Mouse (Mus musculus) limb, embryonic 11.5 days (tissue): ENCODE measurements around the gene Mmd. TPM values are rescaled to one million over a fixed set of nuclear protein-coding genes. Genes with fewer than 3 reads are reported as not detected.

Source experiments
- ATAC-seq: fragments of 200-750 bp; cut with Nextera tagmentation; 2 replicates; pipeline ENCODE4 v1.8.0; 2017; ENCODE audit warnings: low read depth; ENCODE audit not compliant: insufficient number of reproducible peaks, low FRiP score, low TSS enrichment
- DNase-seq: peaks from one replicate; pipeline ENCODE4 v3.0.0-alpha.2; 2015; ENCODE audit warnings: low spot score
- H3K27ac ChIP-seq: fragments of 300-500 bp; sonication (generic); replicated peaks from 2 replicates; pipeline ENCODE4 v1.5.1; 2014; ENCODE audit warnings: low read depth, mild to moderate bottlenecking, low read length
- H3K27me3 ChIP-seq: fragments of 300-500 bp; sonication (generic); 2 replicates; pipeline ENCODE4 v1.6.1; 2014; ENCODE audit warnings: mild to moderate bottlenecking, low read length, mixed read lengths; ENCODE audit not compliant: control insufficient read depth, insufficient read depth
- H3K36me3 ChIP-seq: fragments of 300-500 bp; sonication (generic); 2 replicates; pipeline ENCODE4 v1.6.1; 2014; ENCODE audit warnings: mild to moderate bottlenecking, low read length, moderate library complexity, mixed read lengths; ENCODE audit not compliant: control insufficient read depth, insufficient read depth
- H3K4me1 ChIP-seq: fragments of 300-500 bp; sonication (generic); 2 replicates; pipeline ENCODE4 v1.6.1; 2014; ENCODE audit warnings: low read length, mixed read lengths; ENCODE audit not compliant: control insufficient read depth, insufficient read depth
- H3K4me2 ChIP-seq: fragments of 300-500 bp; sonication (generic); 2 replicates; pipeline ENCODE4 v1.6.1; 2014; ENCODE audit warnings: low read depth, mild to moderate bottlenecking, moderate library complexity; ENCODE audit not compliant: severe bottlenecking
- H3K4me3 ChIP-seq: fragments of 300-500 bp; sonication (generic); 2 replicates; pipeline ENCODE4 v1.5.1; 2014; ENCODE audit warnings: low read depth, low read length
- H3K9ac ChIP-seq: fragments of 300-500 bp; sonication (generic); 2 replicates; pipeline ENCODE4 v1.6.1; 2014; ENCODE audit warnings: mild to moderate bottlenecking, low read length
- H3K9me3 ChIP-seq: fragments of 300-500 bp; sonication (generic); 2 replicates; pipeline ENCODE4 v1.6.1; 2016; ENCODE audit warnings: low read length; ENCODE audit not compliant: control insufficient read depth
- WGBS: fragments of 180-500 bp; shearing (Covaris S2); extraction: QIAGEN DNeasy Blood & Tissue Kit; methylation state at CpG from one replicate; pipeline ENCODE4 v1.1.7; 2014; 5-methylcytosine and 5-hydroxymethylcytosine counted together
- polyA plus RNA-seq: library from polyadenylated mRNA; unstranded; fragments of >200 nt; fragmentation: Nextera tagmentation; extraction: Ambion mirVana; gene quantifications from 2 replicates; pipeline ENCODE4 v1.2.1, GENCODE M21; 2014

Mmd gene
- polyA plus RNA-seq, 1 experiment from 2014 or later, result 36.1 TPM

DNA sequence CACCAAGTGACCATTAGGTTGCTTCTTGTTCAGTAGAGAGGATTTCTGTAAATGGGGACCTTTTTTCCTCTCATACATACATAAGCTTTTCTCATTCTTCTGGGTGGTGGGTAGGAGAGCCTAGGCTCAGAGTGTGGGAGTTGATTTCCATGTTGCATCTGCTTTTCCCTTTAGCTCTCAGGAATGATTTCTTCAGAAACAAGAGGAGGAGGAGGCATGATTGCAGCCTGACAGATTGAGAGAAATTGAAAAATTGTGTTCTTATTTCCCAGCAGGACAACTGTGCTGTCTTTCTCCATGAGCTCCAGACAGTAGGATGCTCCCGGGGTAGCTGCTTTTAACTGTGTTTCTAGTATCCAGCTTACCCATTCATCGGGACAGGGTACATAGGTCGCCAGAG, 5.3 kb downstream of the Mmd start:
- no peak overlapping the region for H3K27ac ChIP-seq
- 90% methylated on average over 3 of the region's 3 CpGs for WGBS

DNA sequence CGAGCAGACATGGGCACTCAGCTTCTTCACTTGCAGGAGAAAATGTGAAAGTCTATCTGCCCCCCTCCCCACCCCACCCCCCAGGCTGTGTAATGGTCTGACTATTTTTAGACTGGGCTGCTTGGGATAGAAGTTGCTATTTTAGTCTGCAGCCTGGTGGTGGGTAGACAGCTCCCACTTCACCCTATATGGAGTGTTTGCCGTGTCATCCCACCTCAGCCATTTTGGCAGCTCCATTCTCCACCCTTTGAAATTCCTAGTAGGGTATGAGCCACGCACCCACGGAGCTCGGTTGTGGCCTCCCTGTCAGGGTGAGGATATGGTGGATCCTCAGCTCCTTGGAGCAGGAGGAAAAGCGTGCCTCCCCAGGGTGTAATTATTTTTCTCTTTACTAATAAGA, 6.4 kb downstream of the Mmd start:
- H3K9ac ChIP-seq, result no peak overlapping the region
- ATAC-seq, result no peak
- H3K4me1 ChIP-seq, result no peaks in the 10 kb centered on the region
- peaks cover 2% of the 10 kb centered on the region; the same call in 1 of the 2 replicates for H3K36me3 ChIP-seq
- H3K4me2 ChIP-seq, result no peak overlapping the region
- 83% methylated on average over 6 of the region's 6 CpGs for WGBS
- no peak for DNase-seq
- H3K4me3 ChIP-seq, result no peak overlapping the region
- H3K27ac ChIP-seq, result no peak overlapping the region
- no peaks in the 10 kb centered on the region for H3K9me3 ChIP-seq
- H3K27me3 ChIP-seq, result no peaks in the 10 kb centered on the region

More for the DNA sequence above, 5.3 kb downstream of the Mmd start:
- no peak overlapping the region for H3K4me2 ChIP-seq
- DNase-seq (no peak), ATAC-seq (no peak)
- H3K9me3 ChIP-seq, result no peaks in the 10 kb centered on the region
- no peak overlapping the region for H3K4me3 ChIP-seq
- no peak overlapping the region for H3K9ac ChIP-seq
- H3K27me3 ChIP-seq, result no peaks in the 10 kb centered on the region
- no peaks in the 10 kb centered on the region for H3K36me3 ChIP-seq
- no peaks in the 10 kb centered on the region for H3K4me1 ChIP-seq

DNA sequence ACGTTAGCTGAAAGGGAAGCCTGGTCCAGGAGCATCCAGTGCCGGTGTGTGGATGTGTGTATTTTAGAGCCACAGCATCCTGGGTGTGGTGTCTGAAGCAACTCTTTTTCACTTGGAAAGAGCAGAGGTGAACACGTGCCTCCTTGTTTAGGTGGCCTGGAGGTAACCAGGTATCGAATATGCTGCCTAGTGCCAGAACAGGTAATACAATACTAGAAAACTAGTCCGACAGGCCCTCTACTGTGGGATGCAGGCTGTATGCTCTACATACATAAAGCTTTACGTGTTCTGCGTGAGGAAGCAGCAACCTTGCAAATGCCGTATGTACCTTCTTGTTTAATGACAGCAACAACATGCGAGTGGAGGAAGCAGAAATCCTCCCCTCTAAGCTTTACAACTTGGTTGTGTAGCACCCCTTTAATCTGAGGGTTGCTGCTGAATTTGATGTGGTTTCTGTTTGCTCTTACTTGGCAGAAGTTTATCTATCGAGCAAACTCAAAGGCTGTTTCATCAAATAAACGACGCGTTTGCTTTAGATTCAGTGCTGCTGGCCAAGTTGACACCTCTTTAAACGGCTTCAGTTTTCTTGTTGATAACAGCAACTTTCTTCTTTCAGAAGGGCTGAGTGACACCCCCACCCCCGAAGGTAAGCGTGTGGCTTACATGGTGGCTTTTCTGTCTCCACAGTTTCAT, 7.7 kb downstream of the Mmd start:
- DNase-seq, result no peak
- Histone ChIP-seq H3K9ac (no peak overlapping the region), H3K4me2 (no peak overlapping the region), H3K27ac (no peak overlapping the region), H3K4me1 (no peaks in the 10 kb centered on the region), H3K36me3 (peaks cover 3% of the 10 kb centered on the region; the same call in 1 of the 2 replicates), H3K4me3 (no peak overlapping the region), H3K27me3 (no peaks in the 10 kb centered on the region), H3K9me3 (no peaks in the 10 kb centered on the region)
- no peak for ATAC-seq
- 82% methylated on average over 16 of the region's 16 CpGs for WGBS

DNA sequence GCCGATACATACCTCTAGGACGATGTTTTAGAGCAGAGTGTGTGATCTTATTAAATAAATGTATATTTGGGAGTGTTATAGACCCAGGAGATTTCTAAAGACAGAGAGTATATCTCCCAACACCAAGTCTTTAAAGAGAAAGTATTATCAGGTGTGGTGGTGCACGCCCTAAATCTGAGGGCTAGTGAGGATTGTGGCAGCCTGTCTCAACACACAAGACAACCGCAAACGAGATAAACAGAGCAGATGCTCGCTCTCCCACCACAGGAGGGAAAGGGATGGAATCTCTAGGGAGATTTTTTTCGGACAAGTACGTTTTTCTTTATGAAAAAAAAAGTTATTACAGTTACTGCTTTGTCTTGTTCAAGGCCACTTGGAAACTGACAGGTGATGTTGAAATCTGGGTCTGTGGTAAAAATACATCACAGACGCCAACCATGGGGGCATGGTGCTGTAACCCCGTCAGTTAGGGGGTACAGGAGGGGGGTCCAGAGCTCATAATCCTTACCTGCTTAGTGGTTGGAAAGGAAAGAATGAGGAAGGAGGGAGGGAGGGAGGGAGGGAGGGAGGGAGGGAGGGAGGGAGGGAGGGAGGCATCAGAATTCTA, 9.2 kb downstream of the Mmd start:
- Histone ChIP-seq H3K9ac (no peak overlapping the region), H3K27me3 (no peaks in the 10 kb centered on the region), H3K4me1 (no peaks in the 10 kb centered on the region), H3K27ac (no peak overlapping the region), H3K9me3 (no peaks in the 10 kb centered on the region), H3K4me2 (no peak overlapping the region), H3K4me3 (no peak overlapping the region), H3K36me3 (peaks cover 6% of the 10 kb centered on the region; the same call in 1 of the 2 replicates)
- DNase-seq (no peak), ATAC-seq (no peak)
- 87% methylated on average over 10 of the region's 10 CpGs for WGBS

DNA sequence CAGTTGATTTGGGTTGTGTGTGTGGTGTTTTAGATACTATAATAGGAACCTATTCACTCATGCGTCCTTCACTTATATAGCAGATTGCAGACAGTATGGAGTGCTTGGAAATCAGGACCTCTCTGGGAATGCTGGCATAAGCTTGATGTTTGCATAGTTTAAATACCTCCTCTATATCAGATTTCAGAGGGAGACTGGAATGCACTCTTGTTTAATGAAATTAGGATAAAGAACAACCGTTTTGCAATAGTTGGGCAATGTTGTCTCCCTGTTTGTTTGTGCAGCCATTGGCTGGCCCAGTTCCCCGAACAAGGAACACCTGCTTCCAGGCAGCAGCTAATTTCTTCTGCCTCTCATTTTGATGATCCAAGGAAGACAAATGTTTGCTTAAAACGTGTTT, 9.8 kb downstream of the Mmd start:
- Histone ChIP-seq H3K4me3 (no peak overlapping the region), H3K36me3 (peaks cover 6% of the 10 kb centered on the region; the same call in 1 of the 2 replicates), H3K9me3 (no peaks in the 10 kb centered on the region), H3K27ac (no peak overlapping the region), H3K4me1 (no peaks in the 10 kb centered on the region), H3K4me2 (no peak overlapping the region), H3K27me3 (no peaks in the 10 kb centered on the region), H3K9ac (no peak overlapping the region)
- ATAC-seq, result no peak
- 71% methylated on average over 4 of the region's 4 CpGs for WGBS
- no peak for DNase-seq

GRCm38 (mm10) chr11:90259826-90260225, 10.6 kb downstream of the Mmd start:
- H3K4me1 ChIP-seq, result no peaks in the 10 kb centered on the region
- 86% methylated on average over 9 of the region's 9 CpGs for WGBS
- no peak overlapping the region for H3K27ac ChIP-seq
- H3K9ac ChIP-seq, result no peak overlapping the region
- H3K4me3 ChIP-seq, result no peak overlapping the region
- peaks cover 6% of the 10 kb centered on the region; the same call in 1 of the 2 replicates for H3K36me3 ChIP-seq
- no peak overlapping the region for H3K4me2 ChIP-seq
- no peak for ATAC-seq
- no peaks in the 10 kb centered on the region for H3K9me3 ChIP-seq
- no peak for DNase-seq
- H3K27me3 ChIP-seq, result no peaks in the 10 kb centered on the region

- Histone ChIP-seq H3K27me3 (no peaks in the 10 kb centered on the region), H3K27ac (no peak overlapping the region), H3K4me1 (peaks cover 3% of the 10 kb centered on the region; the same call in 1 of the 2 replicates), H3K4me2 (no peak overlapping the region), H3K9ac (no peak overlapping the region), H3K36me3 (peaks cover 6% of the 10 kb centered on the region; the same call in 1 of the 2 replicates), H3K4me3 (no peak overlapping the region), H3K9me3 (no peaks in the 10 kb centered on the region)
- no peak for DNase-seq
- ATAC-seq, result no peak
- WGBS, result 71% methylated on average over 11 of the region's 11 CpGs
Measured at GRCm38 (mm10) chr11:90264180-90264579, 14.9 kb downstream of the Mmd start.

- DNase-seq (no peak), ATAC-seq (no peak)
- Histone ChIP-seq H3K4me2 (no peak overlapping the region), H3K4me3 (no peak overlapping the region), H3K27ac (no peak overlapping the region), H3K27me3 (no peaks in the 10 kb centered on the region), H3K4me1 (peaks cover 3% of the 10 kb centered on the region; the same call in 1 of the 2 replicates), H3K36me3 (peaks cover 4% of the 10 kb centered on the region; the same call in 1 of the 2 replicates), H3K9ac (no peak overlapping the region), H3K9me3 (no peaks in the 10 kb centered on the region)
- WGBS, result 89% methylated on average over 7 of the region's 7 CpGs
Measured at GRCm38 (mm10) chr11:90265581-90265980, 16.3 kb downstream of the Mmd start.
